Mouse (Mus musculus) intestine, embryonic 14.5 days (tissue): ENCODE data around the gene 6030408B16Rik. TPM values are rescaled to one million over a fixed set of nuclear protein-coding genes. Genes with fewer than 3 reads are reported as not detected.

Source experiments
- ATAC-seq: fragments of 200-750 bp; cut with Nextera tagmentation; replicated peaks from 2 replicates; pipeline ENCODE4 v1.8.0; 2017; ENCODE audit warnings: low read depth, moderate number of reproducible peaks, moderate TSS enrichment, moderate library complexity; ENCODE audit not compliant: low FRiP score, low TSS enrichment
- DNase-seq: peaks from one replicate; pipeline ENCODE4 v3.0.0-alpha.2; 2018; ENCODE audit warnings: low spot score
- H3K27ac ChIP-seq: fragments of 300-500 bp; sonication (generic); 2 replicates; pipeline ENCODE4 v1.5.1; 2014; ENCODE audit warnings: low read depth, mild to moderate bottlenecking, control low read depth
- H3K27me3 ChIP-seq: fragments of 300-500 bp; sonication (generic); replicated peaks from 2 replicates; pipeline ENCODE4 v1.6.1; 2014; ENCODE audit warnings: low read length, control low read depth; ENCODE audit not compliant: control insufficient read depth, insufficient read depth
- H3K36me3 ChIP-seq: fragments of 300-500 bp; sonication (generic); 2 replicates; pipeline ENCODE4 v1.6.1; 2014; ENCODE audit warnings: low read length, control low read depth; ENCODE audit not compliant: control insufficient read depth, insufficient read depth
- H3K4me1 ChIP-seq: fragments of 300-500 bp; sonication (generic); replicated peaks from 2 replicates; pipeline ENCODE4 v1.6.1; 2014; ENCODE audit warnings: low read length, control low read depth, mixed read lengths; ENCODE audit not compliant: control insufficient read depth, insufficient read depth
- H3K4me2 ChIP-seq: fragments of 300-500 bp; sonication (generic); 2 replicates; pipeline ENCODE4 v1.6.1; 2014; ENCODE audit warnings: low read length
- H3K4me3 ChIP-seq: fragments of 300-500 bp; sonication (generic); 2 replicates; pipeline ENCODE4 v1.5.1; 2014; ENCODE audit warnings: low read depth, low read length, control low read depth, mixed read lengths
- H3K9ac ChIP-seq: fragments of 300-500 bp; sonication (generic); 2 replicates; pipeline ENCODE4 v1.6.1; 2014; ENCODE audit warnings: mild to moderate bottlenecking, low read length
- H3K9me3 ChIP-seq: fragments of 300-500 bp; sonication (generic); 2 replicates; pipeline ENCODE4 v1.6.1; 2016; ENCODE audit warnings: low read length, control low read depth; ENCODE audit not compliant: control insufficient read depth
- WGBS: fragments of 180-500 bp; shearing (Covaris S2); extraction: QIAGEN DNeasy Blood & Tissue Kit; methylation state at CpG from one replicate; pipeline ENCODE4 v1.1.7; 2014; 5-methylcytosine and 5-hydroxymethylcytosine counted together
- polyA plus RNA-seq: library from polyadenylated mRNA; unstranded; fragments of >200 nt; fragmentation: Nextera tagmentation; extraction: Ambion mirVana; gene quantifications from 2 replicates; pipeline ENCODE4 v1.2.1, GENCODE M21; 2014

6030408B16Rik gene
- polyA plus RNA-seq, 1 experiment from 2014 or later, result 5.9 TPM

DNA sequence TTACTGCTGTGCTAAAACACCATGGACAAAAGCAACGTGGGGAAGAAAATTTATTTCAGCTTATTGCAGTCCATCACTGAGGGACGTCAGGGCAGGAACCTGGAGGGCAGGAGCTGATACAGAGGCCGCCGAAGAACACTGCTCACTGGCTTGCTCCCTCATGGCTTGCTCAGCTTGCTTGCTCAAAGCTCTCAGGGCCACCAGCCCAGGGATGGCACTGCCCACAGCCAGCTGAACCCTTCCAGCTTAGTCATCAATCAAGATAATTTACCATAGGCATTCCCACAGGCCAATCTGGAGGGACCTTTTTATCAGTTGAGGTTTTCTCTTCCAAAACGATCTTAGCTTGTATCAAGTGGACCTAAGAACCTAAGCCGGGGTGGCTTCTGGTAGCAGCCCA lies 19.0 kb downstream of the 6030408B16Rik start:
- WGBS, result 78% methylated on average over 6 of the region's 6 CpGs
- Histone ChIP-seq H3K4me3 (no peak overlapping the region), H3K4me2 (no peak overlapping the region), H3K27me3 (no peaks in the 10 kb centered on the region), H3K36me3 (no peaks in the 10 kb centered on the region), H3K9ac (no peak overlapping the region), H3K27ac (no peak overlapping the region), H3K4me1 (peaks cover 14% of the 10 kb centered on the region; the same call in 1 of the 2 replicates), H3K9me3 (no peaks in the 10 kb centered on the region)
- ATAC-seq, result no peak
- DNase-seq, result no peak

DNA sequence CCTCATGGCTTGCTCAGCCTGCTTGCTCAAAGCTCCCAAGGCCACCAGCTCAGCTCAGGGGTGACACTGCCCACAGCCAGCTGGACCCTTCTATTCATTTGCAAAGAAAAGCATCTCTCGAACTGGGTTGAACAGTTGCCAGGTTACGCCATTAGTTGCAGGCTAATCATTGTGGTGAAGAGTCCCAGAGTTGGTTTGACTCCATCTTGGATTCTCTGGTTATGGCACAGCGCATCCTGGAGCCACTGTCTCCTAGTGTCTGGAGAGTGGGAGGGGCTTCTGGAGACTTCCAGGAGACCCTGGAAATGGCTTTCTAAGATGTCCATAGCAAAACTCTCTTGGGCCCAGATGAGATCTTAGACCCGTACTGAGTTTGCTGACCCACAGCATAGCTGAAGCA lies 22.4 kb downstream of the 6030408B16Rik start:
- Histone ChIP-seq H3K27ac (no peak overlapping the region), H3K36me3 (no peaks in the 10 kb centered on the region), H3K4me2 (no peak overlapping the region; the same call in 1 of the 2 replicates), H3K9ac (no peak overlapping the region), H3K4me3 (no peak overlapping the region), H3K27me3 (no peaks in the 10 kb centered on the region), H3K9me3 (no peaks in the 10 kb centered on the region), H3K4me1 (no peaks in the 10 kb centered on the region; the same call in 1 of the 2 replicates)
- no peak for DNase-seq
- WGBS, result 89% methylated on average over 4 of the region's 4 CpGs
- ATAC-seq, result peak; percentile 16; the same call in 1 of the 2 replicates

DNA sequence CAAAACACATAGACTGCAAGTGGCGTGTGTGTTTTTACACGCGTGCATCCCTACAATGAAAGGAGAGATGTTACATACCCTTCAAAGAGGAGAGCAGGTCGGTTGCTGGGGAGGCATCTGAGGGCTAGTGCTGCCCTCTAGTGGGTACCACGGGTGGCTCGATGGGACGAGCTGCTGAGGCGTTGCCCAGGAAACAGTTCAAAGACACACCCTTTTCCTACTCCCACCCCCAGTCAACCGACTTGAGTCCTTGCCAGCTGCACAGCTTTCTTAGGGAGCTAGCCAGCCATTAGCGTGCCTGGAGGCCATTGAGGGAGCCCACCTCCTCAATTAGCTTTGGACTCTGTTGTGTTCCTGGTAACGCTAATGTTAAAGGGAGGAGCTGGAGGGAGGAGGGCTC lies 22.8 kb downstream of the 6030408B16Rik start:
- Histone ChIP-seq H3K36me3 (no peaks in the 10 kb centered on the region), H3K9ac (no peak overlapping the region), H3K9me3 (no peaks in the 10 kb centered on the region), H3K4me2 (peak overlapping the region; percentile 45), H3K4me1 (no peaks in the 10 kb centered on the region; the same call in 1 of the 2 replicates), H3K4me3 (peak overlapping the region; percentile 18), H3K27ac (no peak overlapping the region), H3K27me3 (no peaks in the 10 kb centered on the region)
- ATAC-seq (peak; percentile 64), DNase-seq (peak; percentile 91)
- 2% methylated on average over 11 of the region's 11 CpGs for WGBS

DNA sequence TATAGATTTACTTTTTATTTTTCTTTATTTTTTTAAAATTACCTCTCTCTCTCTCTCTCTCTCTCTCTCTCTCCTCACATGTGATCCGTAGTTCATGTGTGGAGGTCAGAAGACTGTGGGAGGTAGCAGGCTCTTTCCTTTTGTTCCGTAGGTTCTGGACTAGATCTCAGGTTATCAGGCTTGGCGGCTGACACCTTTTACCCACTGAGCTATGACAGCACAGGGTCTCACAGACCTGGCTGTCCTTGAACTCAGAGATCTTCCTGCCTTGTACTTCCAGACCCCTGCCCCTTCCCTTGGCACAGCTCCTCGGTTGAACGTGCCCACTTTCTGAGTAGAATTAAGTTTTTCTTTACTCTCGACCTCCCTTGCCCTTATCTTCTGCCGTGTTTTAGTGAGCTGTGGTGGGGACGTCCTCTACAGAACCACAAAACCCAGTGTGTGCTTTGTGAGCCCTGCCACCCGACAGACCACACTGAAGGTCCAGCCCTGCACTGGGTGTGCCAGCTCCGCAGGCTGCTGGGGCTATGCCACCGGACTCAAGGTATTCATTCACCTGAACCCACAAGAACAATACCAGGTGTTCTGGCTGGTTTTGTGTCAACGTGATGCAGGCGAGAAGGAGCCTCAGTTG lies 23.4 kb downstream of the 6030408B16Rik start:
- H3K27ac ChIP-seq, result no peak overlapping the region
- ATAC-seq, result 0 out of 2 replicates have a peak, but pooled peaks have one; percentile 8
- H3K27me3 ChIP-seq, result no peaks in the 10 kb centered on the region
- no peak overlapping the region for H3K9ac ChIP-seq
- DNase-seq, result no peak
- peak overlapping the region; percentile 18 for H3K4me3 ChIP-seq
- H3K4me1 ChIP-seq, result peaks cover 6% of the 10 kb centered on the region
- 67% methylated on average over 13 of the region's 13 CpGs for WGBS
- no peaks in the 10 kb centered on the region for H3K9me3 ChIP-seq
- peak overlapping the region; percentile 45 for H3K4me2 ChIP-seq
- no peaks in the 10 kb centered on the region for H3K36me3 ChIP-seq

GRCm38 (mm10) chr15:101316913-101317813 lies 24.2 kb downstream of the 6030408B16Rik start:
- H3K4me1 ChIP-seq, result peaks cover 12% of the 10 kb centered on the region
- no peak overlapping the region for H3K4me2 ChIP-seq
- ATAC-seq (no peak), DNase-seq (no peak)
- no peak overlapping the region for H3K4me3 ChIP-seq
- WGBS, result 56% methylated on average over 18 of the region's 18 CpGs
- no peaks in the 10 kb centered on the region for H3K27me3 ChIP-seq
- no peak overlapping the region for H3K9ac ChIP-seq
- H3K36me3 ChIP-seq, result no peaks in the 10 kb centered on the region
- H3K9me3 ChIP-seq, result no peaks in the 10 kb centered on the region
- H3K27ac ChIP-seq, result no peak overlapping the region

DNA sequence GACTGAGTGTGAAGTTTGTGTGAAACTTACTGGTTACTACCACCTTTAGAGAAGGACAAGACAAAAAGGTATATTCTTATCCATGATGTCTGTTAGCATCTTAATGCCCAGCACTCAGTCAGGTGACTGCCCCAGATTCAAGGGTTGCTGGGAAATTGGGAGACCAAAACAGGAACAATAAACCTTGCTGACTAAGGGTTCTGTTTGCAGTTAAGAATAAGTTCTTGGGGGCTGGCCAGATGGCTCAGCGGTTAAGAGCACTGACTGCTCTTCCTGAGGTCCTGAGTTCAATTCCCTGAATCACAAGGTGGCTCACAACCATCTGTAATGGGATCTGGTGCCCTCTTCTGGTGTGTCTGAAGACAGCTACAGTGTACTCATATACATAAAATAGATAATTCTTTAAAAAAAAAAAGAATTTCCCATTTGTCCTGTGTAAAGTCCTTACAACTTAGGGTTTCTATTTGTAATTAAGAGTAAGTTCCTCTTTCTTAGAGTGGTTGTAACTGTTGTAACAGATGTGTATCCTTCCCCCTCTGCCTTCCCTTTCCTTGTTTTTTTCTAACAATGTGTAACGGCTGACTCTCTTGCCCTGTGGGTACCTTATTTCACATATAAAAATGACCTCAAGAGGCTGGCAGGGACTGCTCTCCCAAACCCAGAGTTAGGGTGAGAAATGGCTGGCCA lies 24.9 kb downstream of the 6030408B16Rik start:
- H3K4me1 ChIP-seq, result peaks cover 12% of the 10 kb centered on the region
- ATAC-seq (no peak), DNase-seq (no peak)
- H3K4me3 ChIP-seq, result no peak overlapping the region
- no peaks in the 10 kb centered on the region for H3K36me3 ChIP-seq
- WGBS, result 76% methylated on average over 2 of the region's 2 CpGs
- H3K9ac ChIP-seq, result no peak overlapping the region
- H3K4me2 ChIP-seq, result no peak overlapping the region
- H3K27ac ChIP-seq, result no peak overlapping the region
- no peaks in the 10 kb centered on the region for H3K9me3 ChIP-seq
- no peaks in the 10 kb centered on the region for H3K27me3 ChIP-seq

DNA sequence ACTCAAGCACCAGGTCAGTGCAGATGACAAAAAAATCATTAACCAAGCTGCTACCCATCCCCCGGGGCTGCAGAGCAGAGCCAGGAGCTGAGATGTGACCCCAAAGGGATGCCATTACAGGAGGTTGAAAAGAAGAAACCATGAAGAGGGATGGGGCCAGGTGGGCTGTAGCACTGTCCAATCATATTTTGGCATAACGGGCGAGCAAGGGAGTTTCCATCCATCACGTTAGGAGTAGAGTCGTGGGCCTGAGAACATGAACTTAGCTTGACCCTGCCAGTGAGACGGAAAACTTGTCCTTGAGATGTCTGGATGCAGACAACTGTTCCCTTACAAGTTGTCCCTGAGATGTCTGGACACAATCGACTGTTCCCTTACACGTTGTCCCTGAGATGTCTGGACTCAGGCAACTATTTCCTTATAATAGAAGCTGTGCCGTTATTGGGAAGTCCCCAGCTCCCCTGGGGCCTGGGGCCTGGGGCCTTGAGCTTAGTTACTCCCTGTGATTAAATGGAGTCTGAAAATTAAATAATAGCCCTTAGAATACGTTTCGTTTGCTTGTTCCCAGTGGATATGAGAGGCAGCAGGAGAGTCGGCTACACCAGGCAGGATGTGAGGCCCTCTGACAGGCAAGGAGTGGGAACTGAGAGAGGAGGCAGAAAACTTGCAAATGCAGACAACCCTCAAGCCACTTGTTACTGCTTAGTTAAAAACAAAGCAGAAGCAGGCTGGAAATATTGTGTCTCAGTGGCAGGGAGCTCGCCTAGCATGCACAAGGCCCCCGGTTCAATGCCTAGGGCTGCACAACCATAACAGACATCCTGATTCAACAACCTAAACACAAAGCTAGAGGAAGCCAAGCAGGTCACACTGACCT lies 26.1 kb downstream of the 6030408B16Rik start:
- 0 out of 2 replicates have a peak overlapping the region, but pooled peaks have one; percentile 14 for H3K27ac ChIP-seq
- no peaks in the 10 kb centered on the region for H3K27me3 ChIP-seq
- no peak overlapping the region for H3K4me2 ChIP-seq
- 48% methylated on average over 14 of the region's 14 CpGs for WGBS
- H3K4me3 ChIP-seq, result no peak overlapping the region
- ATAC-seq, result no peak
- DNase-seq, result no peak
- H3K36me3 ChIP-seq, result no peaks in the 10 kb centered on the region
- H3K9ac ChIP-seq, result no peak overlapping the region
- H3K9me3 ChIP-seq, result no peaks in the 10 kb centered on the region
- H3K4me1 ChIP-seq, result peaks cover 12% of the 10 kb centered on the region
